Mouse (Mus musculus) limb, embryonic 11.5 days (tissue): ENCODE data around the gene Imp4. TPM values are rescaled to one million over a fixed set of nuclear protein-coding genes. Genes with fewer than 3 reads are reported as not detected.

Experiments
- ATAC-seq: fragments of 200-750 bp; cut with Nextera tagmentation; 2 replicates; pipeline ENCODE4 v1.8.0; 2017; ENCODE audit warnings: low read depth; ENCODE audit not compliant: insufficient number of reproducible peaks, low FRiP score, low TSS enrichment
- DNase-seq: peaks from one replicate; pipeline ENCODE4 v3.0.0-alpha.2; 2015; ENCODE audit warnings: low spot score
- H3K27ac ChIP-seq: fragments of 300-500 bp; sonication (generic); replicated peaks from 2 replicates; pipeline ENCODE4 v1.5.1; 2014; ENCODE audit warnings: low read depth, mild to moderate bottlenecking, low read length
- H3K27me3 ChIP-seq: fragments of 300-500 bp; sonication (generic); 2 replicates; pipeline ENCODE4 v1.6.1; 2014; ENCODE audit warnings: mild to moderate bottlenecking, low read length, mixed read lengths; ENCODE audit not compliant: control insufficient read depth, insufficient read depth
- H3K36me3 ChIP-seq: fragments of 300-500 bp; sonication (generic); 2 replicates; pipeline ENCODE4 v1.6.1; 2014; ENCODE audit warnings: mild to moderate bottlenecking, low read length, moderate library complexity, mixed read lengths; ENCODE audit not compliant: control insufficient read depth, insufficient read depth
- H3K4me1 ChIP-seq: fragments of 300-500 bp; sonication (generic); 2 replicates; pipeline ENCODE4 v1.6.1; 2014; ENCODE audit warnings: low read length, mixed read lengths; ENCODE audit not compliant: control insufficient read depth, insufficient read depth
- H3K4me2 ChIP-seq: fragments of 300-500 bp; sonication (generic); 2 replicates; pipeline ENCODE4 v1.6.1; 2014; ENCODE audit warnings: low read depth, mild to moderate bottlenecking, moderate library complexity; ENCODE audit not compliant: severe bottlenecking
- H3K4me3 ChIP-seq: fragments of 300-500 bp; sonication (generic); 2 replicates; pipeline ENCODE4 v1.5.1; 2014; ENCODE audit warnings: low read depth, low read length
- H3K9ac ChIP-seq: fragments of 300-500 bp; sonication (generic); 2 replicates; pipeline ENCODE4 v1.6.1; 2014; ENCODE audit warnings: mild to moderate bottlenecking, low read length
- H3K9me3 ChIP-seq: fragments of 300-500 bp; sonication (generic); 2 replicates; pipeline ENCODE4 v1.6.1; 2016; ENCODE audit warnings: low read length; ENCODE audit not compliant: control insufficient read depth
- WGBS: fragments of 180-500 bp; shearing (Covaris S2); extraction: QIAGEN DNeasy Blood & Tissue Kit; methylation state at CpG from one replicate; pipeline ENCODE4 v1.1.7; 2014; 5-methylcytosine and 5-hydroxymethylcytosine counted together
- microRNA-seq: library from miRNA; unstranded; fragments of <30 nt; microRNA quantifications from one replicate; pipeline ENCODE4, GENCODE M21; 2016
- polyA plus RNA-seq: library from polyadenylated mRNA; unstranded; fragments of >200 nt; fragmentation: Nextera tagmentation; extraction: Ambion mirVana; gene quantifications from 2 replicates; pipeline ENCODE4 v1.2.1, GENCODE M21; 2014

Imp4 gene
- polyA plus RNA-seq, 1 experiment from 2014 or later: 118 TPM

DNA sequence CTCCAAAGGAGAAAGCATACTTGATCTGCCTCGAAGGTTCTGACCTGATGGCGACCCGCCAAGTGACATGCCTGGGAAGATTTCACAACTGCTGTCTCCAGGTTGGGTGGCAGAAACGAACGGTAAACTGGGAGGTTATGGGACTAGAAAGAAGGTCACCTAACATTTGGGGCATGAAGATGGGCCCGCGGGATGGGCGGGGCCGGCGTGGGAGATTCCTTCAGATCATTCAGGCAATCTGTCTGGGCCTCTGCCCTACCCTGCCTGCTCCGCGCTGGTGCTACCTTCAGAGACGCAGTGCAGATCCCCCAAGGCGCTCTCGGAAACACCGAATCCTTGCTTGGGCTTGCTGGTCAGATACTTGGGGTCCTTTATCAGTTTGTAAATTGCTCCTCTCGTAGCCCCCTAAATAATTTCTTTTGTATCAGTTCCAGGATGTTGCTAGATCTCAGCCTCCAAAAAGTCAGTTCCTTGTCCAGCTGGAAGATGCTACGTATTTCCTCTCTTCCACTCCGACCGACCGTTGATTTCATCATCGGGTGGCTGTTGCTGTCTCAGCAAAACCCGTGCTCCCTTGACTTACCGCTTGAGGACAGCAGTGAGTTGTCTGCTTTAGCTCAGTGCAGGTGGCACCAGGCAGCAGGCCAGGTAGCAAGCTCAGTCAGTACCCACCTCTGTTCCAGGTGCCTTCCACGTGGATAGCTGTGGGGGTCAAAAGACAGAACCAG, 46.0 kb downstream of the Imp4 start:
- Histone ChIP-seq H3K9me3 (no peaks in the 10 kb centered on the region), H3K4me1 (peaks cover 5% of the 10 kb centered on the region), H3K9ac (no peak overlapping the region), H3K4me3 (no peak overlapping the region), H3K4me2 (peak overlapping the region; percentile 33), H3K36me3 (no peaks in the 10 kb centered on the region), H3K27me3 (no peaks in the 10 kb centered on the region), H3K27ac (no peak overlapping the region)
- WGBS: 7% methylated on average over 25 of the region's 25 CpGs
- DNase-seq (peak; percentile 47), ATAC-seq (0 out of 2 replicates have a peak, but pooled peaks have one; percentile 60)

DNA sequence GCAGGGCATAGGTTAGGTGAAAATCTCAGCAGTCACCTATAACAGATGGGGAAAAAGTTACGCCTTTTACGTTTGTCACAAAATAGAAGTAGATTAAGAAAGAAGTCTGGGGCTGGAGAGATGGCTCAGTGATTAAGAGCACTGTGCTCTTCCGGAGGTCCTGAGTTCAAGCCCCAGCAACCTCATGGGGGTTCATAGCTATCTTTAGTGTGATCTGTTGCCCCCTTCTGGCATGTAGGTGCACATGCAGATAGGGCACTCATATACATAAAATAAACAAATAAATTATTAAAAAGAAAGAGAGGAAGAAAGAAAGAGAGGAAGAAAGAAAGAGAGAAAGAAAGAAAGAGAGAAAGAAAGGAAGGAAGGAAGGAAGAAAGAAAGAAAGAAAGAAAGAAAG, 47.7 kb downstream of the Imp4 start:
- Histone ChIP-seq H3K4me2 (no peak overlapping the region), H3K4me1 (no peaks in the 10 kb centered on the region; the same call in 1 of the 2 replicates), H3K27ac (no peak overlapping the region), H3K36me3 (no peaks in the 10 kb centered on the region), H3K4me3 (no peak overlapping the region), H3K9ac (no peak overlapping the region), H3K27me3 (no peaks in the 10 kb centered on the region), H3K9me3 (no peaks in the 10 kb centered on the region)
- no peak for ATAC-seq
- no peak for DNase-seq
- 94% methylated on average over 3 of the region's 3 CpGs for WGBS

DNA sequence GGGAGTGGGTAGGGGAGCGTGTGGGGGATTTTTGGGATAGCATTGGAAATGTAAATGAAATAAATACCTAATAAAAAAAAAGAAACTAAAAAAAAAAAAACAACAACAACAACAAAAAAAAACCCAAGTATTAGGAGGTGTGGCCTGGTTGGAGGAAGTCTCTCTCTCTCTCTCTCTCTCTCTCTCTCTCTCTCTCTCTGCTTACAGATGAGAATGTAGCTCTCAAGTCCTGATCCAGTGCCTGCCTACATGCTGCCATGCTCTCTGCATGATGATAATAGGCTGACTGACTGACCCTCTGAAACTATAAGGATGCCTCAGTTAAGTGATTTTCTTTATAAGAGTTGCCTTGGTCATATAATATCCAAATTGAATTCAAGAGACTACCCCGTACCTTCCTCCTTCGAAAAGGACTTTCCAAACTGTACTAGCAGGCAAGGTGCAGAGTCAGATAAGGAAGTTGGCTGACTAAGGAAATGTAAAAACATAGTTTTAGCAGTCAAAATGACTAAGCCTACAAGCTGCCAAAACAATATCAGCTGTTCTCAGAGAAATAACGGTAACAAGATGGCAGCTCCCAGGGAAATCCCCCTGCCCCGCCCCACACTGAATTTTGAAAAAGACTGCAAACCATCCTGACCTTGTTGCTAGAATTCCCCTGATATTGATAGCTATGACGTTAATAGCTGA, 50.3 kb downstream of the Imp4 start:
- no peak overlapping the region for H3K27ac ChIP-seq
- 90% methylated on average over 6 of the region's 6 CpGs for WGBS

DNA sequence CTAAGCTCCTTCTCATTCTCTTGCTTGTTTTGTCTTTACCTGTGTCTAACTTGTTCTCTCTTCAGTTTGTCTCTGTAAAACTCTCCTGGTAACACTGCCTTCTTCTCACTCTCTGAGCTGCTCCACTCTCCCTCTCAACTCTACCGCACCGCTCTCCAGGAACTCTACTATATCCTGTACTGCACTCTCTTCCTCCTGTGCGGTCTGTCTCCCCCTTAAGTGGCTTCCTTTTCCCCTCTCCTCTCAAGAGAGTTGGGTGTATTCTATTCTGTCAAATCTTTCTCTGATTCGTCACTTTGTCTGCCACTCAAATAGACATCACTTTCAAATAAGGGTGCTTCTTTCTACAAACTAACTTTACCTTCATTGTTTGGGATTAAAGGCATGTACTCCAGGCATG, 51.8 kb downstream of the Imp4 start:
- Histone ChIP-seq H3K4me3 (no peak overlapping the region), H3K4me2 (no peak overlapping the region), H3K27me3 (no peaks in the 10 kb centered on the region), H3K4me1 (no peaks in the 10 kb centered on the region), H3K9me3 (no peaks in the 10 kb centered on the region), H3K27ac (no peak overlapping the region), H3K36me3 (no peaks in the 10 kb centered on the region), H3K9ac (no peak overlapping the region)
- ATAC-seq (no peak), DNase-seq (no peak)
- WGBS: 91% methylated on average over 4 of the region's 4 CpGs

More for the DNA sequence above, 50.3 kb downstream of the Imp4 start:
- no peaks in the 10 kb centered on the region for H3K27me3 ChIP-seq
- H3K4me1 ChIP-seq: no peaks in the 10 kb centered on the region; the same call in 1 of the 2 replicates
- H3K9ac ChIP-seq: no peak overlapping the region
- no peak for DNase-seq
- no peak overlapping the region for H3K4me3 ChIP-seq
- H3K4me2 ChIP-seq: no peak overlapping the region
- no peaks in the 10 kb centered on the region for H3K36me3 ChIP-seq
- ATAC-seq: no peak
- no peaks in the 10 kb centered on the region for H3K9me3 ChIP-seq

Small RNA genes within 50 kb of the gene (microRNA-seq; reads per million reads assigned to microRNA genes)
- 2.4 reads per million for gene Mir5103

Other genes starting within 250 kb of the Imp4 start
- 52.6 and 53.8 TPM in 2 replicates for gene Ccdc115, start 179 bp upstream of the Imp4 start, polyA plus RNA-seq
- 7.6 and 7.9 TPM in 2 replicates for gene Ptpn18, start 19.9 kb downstream of the Imp4 start, polyA plus RNA-seq
- not detected in 2 replicates for gene Prss39, start 58.6 kb downstream of the Imp4 start, polyA plus RNA-seq
- not detected in 2 replicates for gene Cfc1, start 95.8 kb downstream of the Imp4 start, polyA plus RNA-seq
- not detected in 2 replicates for gene Prss40, start 121.1 kb downstream of the Imp4 start, polyA plus RNA-seq
- gene Amer3, start 139.8 kb downstream of the Imp4 start, polyA plus RNA-seq: 0.05 TPM in 1 of 2 replicates, not detected in the other